Mouse (Mus musculus): ENCODE results near the gene Mcm2. TPM values are rescaled to one million over a fixed set of nuclear protein-coding genes. Genes with fewer than 3 reads are reported as not detected.

Gene Mcm2
- polyA plus RNA-seq, 1 experiment from 2014 or later = 24.2 TPM

DNA sequence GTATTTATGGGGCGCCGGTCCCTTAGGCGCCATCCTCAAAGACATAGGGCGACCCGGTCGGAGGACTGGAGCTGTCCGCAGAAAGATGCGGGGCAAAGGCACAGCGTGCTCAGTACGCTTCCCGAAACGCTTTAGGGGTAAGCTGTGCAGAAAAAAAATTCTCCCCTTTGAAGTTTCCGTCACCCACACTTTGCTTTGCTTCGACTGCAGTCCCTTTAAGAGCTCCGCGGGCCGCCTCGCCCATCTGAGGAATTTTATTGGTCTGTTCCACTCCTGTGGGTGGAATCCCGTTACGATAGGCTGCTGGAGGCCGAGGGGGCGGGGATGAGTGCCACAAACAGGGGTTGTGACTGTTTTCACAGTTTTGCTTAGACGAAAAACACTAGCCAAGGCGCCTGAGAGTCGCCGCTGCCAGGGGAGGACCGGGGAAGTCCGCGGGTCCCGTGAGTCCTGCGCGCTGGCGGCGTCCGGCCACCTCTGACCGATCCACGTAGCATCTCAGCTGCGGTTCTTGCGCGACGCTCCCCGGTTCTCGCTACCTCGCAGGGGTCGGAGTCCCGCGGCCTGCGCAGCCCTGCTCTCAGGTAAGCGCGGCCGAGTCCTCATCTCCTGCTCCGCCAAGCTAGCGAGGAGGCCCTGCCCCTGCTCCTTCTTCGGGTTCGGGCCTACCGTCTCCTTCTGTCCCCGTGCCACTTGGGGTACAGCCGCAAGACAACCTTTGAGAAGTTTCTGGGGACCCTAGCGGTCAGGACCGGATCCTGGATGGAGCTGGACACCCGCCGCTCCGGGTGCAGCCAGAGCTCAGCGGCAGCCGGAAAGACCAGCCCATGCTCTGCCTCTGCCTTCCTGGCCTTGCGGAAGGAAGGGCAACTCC lies 3.6 kb upstream of the Mcm2 start, which contains the start of gene Tpra1:
Gene Tpra1 (plus strand): TSS at position 305 of the 874 bp plus-strand sequence.
- peak within 1 kb of the TSS; percentile 84 for H3K4me3 ChIP-seq (ENCODE audit: low read depth, low read length)
- DNase-seq (ENCODE audit: low spot score) (peak; percentile 95), ATAC-seq (ENCODE audit: low FRiP score, low TSS enrichment) (peak; percentile 90)
- no peaks in the 10 kb centered on the region for H3K36me3 ChIP-seq (ENCODE audit: control insufficient read depth, insufficient read depth, low read length)
- under 1% methylated on average over 66 of the region's 66 CpGs for WGBS
- peak within 1 kb of the TSS; percentile 95 for H3K4me2 ChIP-seq (replicated peaks; ENCODE audit: low read depth)
- peak within 1 kb of the TSS; percentile 91 for H3K9ac ChIP-seq (ENCODE audit: low read length)
- H3K27ac ChIP-seq (replicated peaks) = peak within 1 kb of the TSS; percentile 96
- peaks cover 9% of the 10 kb centered on the region for H3K4me1 ChIP-seq (replicated peaks; ENCODE audit: control insufficient read depth, insufficient read depth)
- H3K9me3 ChIP-seq (ENCODE audit: control insufficient read depth, low read length) = no peaks in the 10 kb centered on the region
- H3K27me3 ChIP-seq (ENCODE audit: control insufficient read depth, insufficient read depth, low read length) = no peaks in the 10 kb centered on the region
- TF ChIP-seq EP300 (optimal IDR thresholded peaks at IDR 0.05) (no peak), CTCF (IDR thresholded peaks at IDR 0.05; ENCODE audit: low read depth) (peak; percentile 45)

DNA sequence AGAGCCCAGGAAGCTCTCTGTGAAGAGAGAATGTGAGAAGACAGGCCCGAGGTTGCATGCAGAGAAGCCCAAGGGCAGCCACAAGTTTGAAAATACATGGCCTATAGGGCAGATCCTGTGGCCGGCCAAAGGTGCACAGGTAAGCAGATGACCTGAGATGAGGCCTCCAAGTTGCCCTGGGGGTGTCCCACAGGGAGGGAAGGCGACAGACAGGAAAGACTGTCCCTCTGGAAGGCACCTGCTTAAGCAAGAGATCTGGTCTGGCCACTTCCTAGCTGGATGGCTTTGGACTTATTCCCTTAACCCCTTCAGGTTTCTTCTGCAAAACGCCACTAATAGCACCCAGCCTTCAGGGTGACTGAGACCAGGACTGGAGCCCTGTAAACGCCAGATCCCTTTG lies 2.9 kb upstream of the Mcm2 start:
- ATAC-seq (ENCODE audit: low FRiP score, low TSS enrichment) = peak; percentile 14; the same call in 1 of the 2 replicates
- Histone ChIP-seq H3K4me3 (ENCODE audit: low read depth, low read length) (peak overlapping the region; percentile 84), H3K9ac (ENCODE audit: low read length) (peak overlapping the region; percentile 68), H3K4me2 (replicated peaks; ENCODE audit: low read depth) (peak overlapping the region; percentile 95), H3K9me3 (ENCODE audit: control insufficient read depth, low read length) (no peaks in the 10 kb centered on the region), H3K36me3 (ENCODE audit: control insufficient read depth, insufficient read depth, low read length) (no peaks in the 10 kb centered on the region), H3K27me3 (ENCODE audit: control insufficient read depth, insufficient read depth, low read length) (no peaks in the 10 kb centered on the region), H3K4me1 (replicated peaks; ENCODE audit: control insufficient read depth, insufficient read depth) (peaks cover 9% of the 10 kb centered on the region), H3K27ac (replicated peaks) (peak overlapping the region; percentile 96)
- 3% methylated on average over 5 of the region's 5 CpGs for WGBS
- no peak for DNase-seq (ENCODE audit: low spot score)
- TF ChIP-seq CTCF (IDR thresholded peaks at IDR 0.05; ENCODE audit: low read depth) = no peak
- no peak for TF ChIP-seq EP300 (optimal IDR thresholded peaks at IDR 0.05)

DNA sequence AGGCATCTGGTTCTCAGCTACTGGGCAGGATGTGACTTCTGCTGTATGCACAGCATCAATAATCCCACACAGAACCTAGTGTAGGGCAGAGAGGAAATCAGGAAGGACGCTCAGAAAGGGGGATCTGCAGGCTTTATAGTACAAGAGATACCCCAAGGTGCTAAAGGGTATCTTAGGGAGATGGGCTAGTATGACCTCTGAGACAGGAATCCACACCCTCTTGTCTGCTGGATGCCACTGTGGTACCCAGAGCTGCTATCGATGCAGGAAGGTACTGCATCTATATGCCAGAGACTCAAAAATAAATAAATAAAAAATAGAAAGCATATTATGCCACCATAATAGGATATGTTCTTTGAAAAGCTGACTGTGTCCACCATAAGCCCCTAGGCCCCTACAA lies 1.0 kb upstream of the Mcm2 start:
- no peak for ATAC-seq (ENCODE audit: low FRiP score, low TSS enrichment)
- TF ChIP-seq CTCF (IDR thresholded peaks at IDR 0.05; ENCODE audit: low read depth) (no peak), EP300 (optimal IDR thresholded peaks at IDR 0.05) (no peak)
- no peaks in the 10 kb centered on the region for H3K9me3 ChIP-seq (ENCODE audit: control insufficient read depth, low read length)
- no peak overlapping the region for H3K4me2 ChIP-seq (replicated peaks; ENCODE audit: low read depth)
- H3K9ac ChIP-seq (ENCODE audit: low read length) = no peak overlapping the region
- H3K4me1 ChIP-seq (replicated peaks; ENCODE audit: control insufficient read depth, insufficient read depth) = peaks cover 9% of the 10 kb centered on the region
- H3K36me3 ChIP-seq (ENCODE audit: control insufficient read depth, insufficient read depth, low read length) = no peaks in the 10 kb centered on the region
- DNase-seq (ENCODE audit: low spot score) = no peak
- no peak overlapping the region for H3K4me3 ChIP-seq (ENCODE audit: low read depth, low read length)
- WGBS = 98% methylated on average over 2 of the region's 2 CpGs
- no peaks in the 10 kb centered on the region for H3K27me3 ChIP-seq (ENCODE audit: control insufficient read depth, insufficient read depth, low read length)
- no peak overlapping the region for H3K27ac ChIP-seq (replicated peaks)

GRCm38 (mm10) chr6:88899086-88899485 lies 506 bp upstream of the Mcm2 start:
- Histone ChIP-seq H3K36me3 (ENCODE audit: control insufficient read depth, insufficient read depth, low read length) (no peaks in the 10 kb centered on the region), H3K4me1 (replicated peaks; ENCODE audit: control insufficient read depth, insufficient read depth) (peaks cover 9% of the 10 kb centered on the region), H3K4me2 (replicated peaks; ENCODE audit: low read depth) (peak overlapping the region; percentile 75), H3K9ac (ENCODE audit: low read length) (no peak overlapping the region), H3K4me3 (ENCODE audit: low read depth, low read length) (peak overlapping the region; percentile 66; the same call in 1 of the 2 replicates), H3K27ac (replicated peaks) (no peak overlapping the region), H3K27me3 (ENCODE audit: control insufficient read depth, insufficient read depth, low read length) (no peaks in the 10 kb centered on the region), H3K9me3 (ENCODE audit: control insufficient read depth, low read length) (no peaks in the 10 kb centered on the region)
- WGBS = 45% methylated on average over 4 of the region's 4 CpGs
- no peak for ATAC-seq (ENCODE audit: low FRiP score, low TSS enrichment)
- TF ChIP-seq CTCF (IDR thresholded peaks at IDR 0.05; ENCODE audit: low read depth) = no peak
- no peak for TF ChIP-seq EP300 (optimal IDR thresholded peaks at IDR 0.05)
- no peak for DNase-seq (ENCODE audit: low spot score)

DNA sequence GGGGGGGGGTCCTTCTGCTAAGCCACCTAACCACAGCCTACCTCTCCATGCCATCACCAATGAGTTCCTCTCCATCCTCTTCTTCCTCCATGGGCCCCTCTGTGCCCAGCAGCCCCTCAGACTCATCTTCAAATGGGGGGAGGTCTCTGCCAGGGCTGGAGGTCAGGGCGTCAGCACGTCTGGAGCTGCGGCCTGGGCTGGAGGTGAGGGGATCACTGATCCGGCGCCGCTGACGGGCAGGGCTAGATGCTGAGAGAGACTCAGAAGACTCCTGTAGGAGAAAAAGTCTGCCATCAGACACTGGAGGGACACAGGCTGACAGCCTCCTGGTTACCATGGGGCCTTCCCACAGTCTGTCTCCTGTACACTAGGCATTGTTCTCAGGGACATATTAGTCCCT lies 1.3 kb downstream of the Mcm2 start:
- Histone ChIP-seq H3K4me2 (replicated peaks; ENCODE audit: low read depth) (no peak overlapping the region), H3K36me3 (ENCODE audit: control insufficient read depth, insufficient read depth, low read length) (no peaks in the 10 kb centered on the region), H3K9me3 (ENCODE audit: control insufficient read depth, low read length) (no peaks in the 10 kb centered on the region), H3K27ac (replicated peaks) (no peak overlapping the region), H3K4me1 (replicated peaks; ENCODE audit: control insufficient read depth, insufficient read depth) (no peaks in the 10 kb centered on the region; the same call in 1 of the 2 replicates), H3K27me3 (ENCODE audit: control insufficient read depth, insufficient read depth, low read length) (no peaks in the 10 kb centered on the region), H3K9ac (ENCODE audit: low read length) (0 out of 2 replicates have a peak overlapping the region, but pooled peaks have one; percentile 27), H3K4me3 (ENCODE audit: low read depth, low read length) (no peak overlapping the region)
- WGBS = 64% methylated on average over 7 of the region's 7 CpGs
- TF ChIP-seq EP300 (optimal IDR thresholded peaks at IDR 0.05) (no peak), CTCF (IDR thresholded peaks at IDR 0.05; ENCODE audit: low read depth) (no peak)
- DNase-seq (ENCODE audit: low spot score) (no peak), ATAC-seq (ENCODE audit: low FRiP score, low TSS enrichment) (no peak)

DNA sequence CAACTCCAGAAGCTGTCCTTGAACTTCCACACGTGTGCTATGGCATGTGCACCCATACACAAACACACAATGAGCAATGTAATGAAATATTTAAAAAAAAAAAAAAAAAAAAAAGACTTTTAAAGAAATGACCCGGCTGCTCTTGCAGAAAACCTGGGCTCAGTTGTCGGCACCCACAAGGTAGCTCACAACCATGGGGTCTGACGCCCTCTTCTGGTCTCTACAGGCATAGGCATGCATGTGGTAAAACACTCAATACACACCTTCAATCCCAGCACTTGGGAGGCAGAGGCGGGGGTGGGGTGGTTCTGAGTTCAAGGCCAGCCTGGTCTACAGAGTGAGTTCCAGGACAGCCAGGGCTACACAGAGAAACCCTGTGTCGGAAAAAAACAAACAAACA lies 2.6 kb downstream of the Mcm2 start:
- no peak overlapping the region for H3K4me3 ChIP-seq (ENCODE audit: low read depth, low read length)
- 85% methylated on average over 6 of the region's 6 CpGs for WGBS
- no peak for TF ChIP-seq EP300 (optimal IDR thresholded peaks at IDR 0.05)
- TF ChIP-seq CTCF (IDR thresholded peaks at IDR 0.05; ENCODE audit: low read depth) = no peak
- ATAC-seq (ENCODE audit: low FRiP score, low TSS enrichment) (no peak), DNase-seq (ENCODE audit: low spot score) (no peak)
- H3K9me3 ChIP-seq (ENCODE audit: control insufficient read depth, low read length) = no peaks in the 10 kb centered on the region
- no peak overlapping the region for H3K9ac ChIP-seq (ENCODE audit: low read length)
- no peaks in the 10 kb centered on the region for H3K27me3 ChIP-seq (ENCODE audit: control insufficient read depth, insufficient read depth, low read length)
- H3K4me1 ChIP-seq (replicated peaks; ENCODE audit: control insufficient read depth, insufficient read depth) = no peaks in the 10 kb centered on the region; the same call in 1 of the 2 replicates
- no peak overlapping the region for H3K4me2 ChIP-seq (replicated peaks; ENCODE audit: low read depth)
- peaks cover 7% of the 10 kb centered on the region; the same call in 1 of the 2 replicates for H3K36me3 ChIP-seq (ENCODE audit: control insufficient read depth, insufficient read depth, low read length)
- H3K27ac ChIP-seq (replicated peaks) = no peak overlapping the region

All from stomach, postnatal 0 days (tissue).